Mouse (Mus musculus): Measurements from ENCODE around the gene Fgf22.
"Not testable (repeated sequence)": the region's sequence is repeated elsewhere in the genome, so short reads cannot be mapped to it uniquely, and the experiment has no call there.

The Fgf22 gene

DNA sequence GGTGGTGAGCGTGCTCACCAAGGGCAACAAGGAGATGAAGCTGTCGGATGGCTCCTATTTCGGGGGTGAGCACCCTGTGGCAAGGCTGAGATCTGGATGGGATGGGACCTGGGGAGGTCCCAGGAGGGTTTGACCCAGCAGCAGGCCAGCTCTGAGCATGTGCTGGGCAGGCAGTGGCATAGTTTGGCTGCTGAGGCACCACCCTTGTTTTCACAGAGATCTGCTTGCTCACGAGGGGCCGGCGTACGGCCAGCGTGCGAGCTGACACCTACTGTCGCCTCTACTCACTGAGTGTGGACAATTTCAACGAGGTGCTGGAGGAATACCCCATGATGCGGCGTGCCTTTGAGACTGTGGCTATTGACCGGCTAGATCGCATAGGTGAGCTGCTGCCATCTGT is 21.0 kb upstream of the Fgf22 start:
- DNase-seq, result no peak

- DNase-seq, result no peak
Measured at GRCm38 (mm10) chr10:79735361-79735760, 19.5 kb upstream of the Fgf22 start.

DNA sequence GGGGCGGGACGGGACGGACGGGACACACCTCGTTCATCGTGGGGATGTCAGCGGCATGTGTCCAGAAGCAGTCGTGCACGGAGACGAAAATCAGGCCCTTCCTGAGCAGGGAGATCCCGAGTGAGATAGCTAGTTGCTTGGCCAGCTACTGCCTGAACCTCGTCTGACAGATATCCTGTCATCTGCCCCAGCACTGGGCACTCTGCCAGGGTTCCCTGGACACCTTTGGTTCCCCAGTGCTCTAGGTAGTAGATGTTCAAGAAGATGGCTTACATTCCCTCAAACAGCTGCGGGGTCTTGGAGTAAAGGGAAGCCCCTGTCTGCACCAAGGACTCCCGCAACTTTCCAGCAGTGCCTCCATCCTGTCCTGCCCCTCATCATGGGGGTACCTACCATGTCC is 18.2 kb upstream of the Fgf22 start:
- no peak for DNase-seq

- peak; percentile 32 for DNase-seq
Measured at GRCm38 (mm10) chr10:79738259-79738658, 16.6 kb upstream of the Fgf22 start.

DNA sequence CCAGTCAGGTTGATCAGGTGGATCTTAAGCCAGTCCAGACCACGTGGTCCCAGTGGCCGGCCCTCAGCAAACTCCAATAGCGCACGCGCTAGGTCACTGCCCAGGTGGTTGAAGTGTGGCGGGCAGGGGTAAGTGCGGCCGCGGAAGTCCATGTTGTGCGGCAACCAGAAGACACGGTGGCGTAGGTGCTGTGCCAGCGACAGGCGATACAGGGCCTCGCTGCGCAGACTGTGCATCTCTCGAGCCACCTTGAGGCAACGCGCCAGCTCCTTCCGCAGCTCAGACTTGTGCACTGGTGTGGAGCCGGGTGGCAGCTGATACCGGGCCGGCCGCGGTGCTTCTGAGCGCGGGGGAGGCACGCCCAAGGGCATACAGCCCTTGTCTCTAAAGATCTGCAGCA is 15.6 kb upstream of the Fgf22 start:
- no peak for DNase-seq

DNA sequence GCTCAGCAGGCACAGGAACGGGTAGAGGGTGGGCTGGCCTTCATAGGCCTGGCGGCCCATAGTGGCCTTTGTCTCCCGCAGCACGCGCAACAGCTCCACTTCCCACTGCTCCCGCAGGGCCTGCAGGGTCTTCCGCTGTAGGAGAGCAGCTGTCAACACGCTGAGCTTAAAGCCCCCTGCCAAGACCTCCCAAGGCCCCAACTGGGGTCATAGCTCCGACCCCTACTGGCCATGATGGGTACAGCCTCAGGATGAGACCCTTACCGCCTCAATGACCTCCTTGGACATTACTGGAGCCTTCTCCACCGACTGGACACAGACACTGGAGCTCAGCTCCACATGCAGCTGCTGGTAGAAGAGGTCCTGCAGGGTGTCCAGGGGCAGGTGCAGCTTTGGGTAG is 14.0 kb upstream of the Fgf22 start:
- no peak for DNase-seq

DNA sequence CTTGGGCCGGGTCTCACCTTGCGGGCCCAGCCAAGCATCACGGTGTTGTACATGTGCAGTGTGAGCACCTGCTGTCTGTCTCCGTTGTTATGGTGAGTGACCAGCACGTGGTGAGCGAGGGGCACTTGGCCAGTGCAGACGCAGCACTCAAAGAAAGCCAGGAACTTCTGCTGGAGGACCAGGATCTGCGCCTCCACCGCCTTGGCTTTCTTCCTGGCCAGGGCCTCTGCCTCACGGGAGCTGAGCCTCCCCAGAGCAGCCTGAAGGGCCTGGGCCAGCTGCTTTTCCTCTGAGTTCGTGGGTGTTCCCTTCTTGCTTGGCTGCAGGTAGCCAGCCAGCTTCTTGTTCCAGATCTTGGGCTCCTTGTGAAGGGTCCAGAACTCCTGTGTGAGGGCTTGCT is 11.7 kb upstream of the Fgf22 start:
- DNase-seq, result no peak

DNA sequence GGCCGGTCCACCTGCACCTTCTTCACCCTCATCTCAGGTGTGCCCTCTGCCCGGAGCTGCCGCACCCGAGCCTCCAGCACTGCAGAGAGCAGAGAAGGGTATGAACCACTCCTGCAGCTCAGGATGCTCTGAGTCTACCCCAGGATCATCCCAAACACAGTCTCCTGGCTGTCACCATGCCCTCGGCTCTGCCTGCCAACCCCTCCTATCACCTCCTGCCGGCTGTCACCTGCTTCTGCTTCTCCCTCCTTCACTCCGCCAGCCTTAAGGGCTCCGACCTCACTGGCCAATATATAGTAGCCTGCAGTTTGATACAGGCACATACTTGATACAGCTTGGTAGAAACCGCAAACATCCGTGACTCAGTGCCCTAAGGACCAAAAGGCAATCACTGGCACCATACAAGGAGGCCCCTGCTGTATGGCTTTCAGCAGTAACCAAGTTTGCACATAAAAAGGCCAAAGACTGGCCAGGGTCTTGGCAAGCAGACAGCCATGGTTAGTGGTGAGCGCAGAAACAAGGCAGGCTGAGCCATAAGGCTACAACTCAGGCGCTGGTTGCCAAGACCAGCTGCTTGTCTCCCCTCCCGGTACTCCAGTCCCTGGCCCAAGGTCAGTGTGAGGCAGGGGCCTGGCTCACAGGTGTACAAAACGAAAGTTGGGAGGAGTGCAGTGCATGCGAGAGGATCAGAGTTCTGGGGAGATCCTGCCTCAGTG is 11.1 kb upstream of the Fgf22 start:
- DNase-seq, result no peak

DNA sequence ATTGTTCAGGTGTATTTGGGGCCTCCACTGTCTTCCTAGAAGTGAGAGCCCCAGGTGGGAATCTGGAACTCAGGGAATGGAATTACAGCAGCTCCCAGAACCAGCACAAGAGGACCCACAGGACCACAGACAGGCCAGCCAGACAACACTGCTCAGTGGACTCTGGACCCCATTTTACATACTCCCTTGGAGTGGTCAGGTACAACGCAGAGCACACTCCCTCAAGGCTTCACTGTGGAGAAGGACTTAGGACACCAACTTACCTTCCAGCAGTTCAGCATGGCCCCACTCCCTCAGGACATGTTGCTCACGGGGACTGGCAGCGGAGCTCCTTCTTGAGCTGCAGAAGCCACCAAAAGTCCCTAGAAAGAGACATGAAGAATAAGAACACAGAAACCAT is 9.5 kb upstream of the Fgf22 start:
- DNase-seq, result no peak

DNA sequence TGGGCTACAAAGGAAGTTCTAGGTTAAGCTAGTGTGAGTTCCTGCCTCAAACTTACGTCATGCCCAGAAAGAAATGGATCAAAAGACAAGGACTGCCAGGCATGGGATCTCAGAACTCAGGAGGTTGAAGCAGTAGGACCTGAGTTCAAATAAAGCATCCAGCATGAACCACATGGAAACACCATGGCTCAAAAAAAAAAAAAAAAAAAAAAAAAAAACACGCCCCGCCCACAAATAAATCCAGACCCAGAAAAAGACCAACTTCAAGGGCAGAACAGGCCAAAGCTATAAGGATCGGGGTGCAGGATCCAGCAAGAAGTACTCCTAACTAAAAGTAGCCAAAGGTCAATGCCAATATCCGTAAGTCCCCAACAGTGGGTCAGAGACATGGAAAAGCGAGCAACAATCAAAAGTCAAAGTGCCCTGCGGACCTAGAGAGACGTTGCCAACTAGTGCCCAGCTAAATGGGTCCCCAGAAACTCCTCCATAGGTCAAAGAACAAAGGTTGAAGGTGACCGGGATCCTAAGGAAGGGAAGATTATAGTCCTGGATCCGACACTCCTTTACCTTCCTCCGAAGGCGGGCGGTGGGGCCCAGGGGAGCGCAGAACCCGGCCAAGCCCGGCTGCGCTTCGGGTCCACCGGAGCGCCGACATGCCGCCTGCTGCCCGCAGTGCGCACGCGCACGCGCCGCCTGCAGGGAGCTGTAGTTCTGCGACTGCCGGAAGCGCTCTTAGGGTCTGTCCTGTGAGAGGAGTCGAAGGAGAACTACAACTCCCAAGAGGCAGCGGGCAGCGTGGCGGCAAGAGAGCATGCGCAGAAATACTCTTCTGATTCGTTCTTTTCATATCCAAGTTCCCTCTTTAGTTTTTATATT is 8.7 kb upstream of the Fgf22 start, which contains the start of gene Polrmt:
Polrmt (minus strand) TSS at position 684 of the 876 bp plus-strand sequence.
- DNase-seq, result peak; percentile 99

- DNase-seq, result no peak
Measured at GRCm38 (mm10) chr10:79746774-79747151, 8.1 kb upstream of the Fgf22 start.

DNA sequence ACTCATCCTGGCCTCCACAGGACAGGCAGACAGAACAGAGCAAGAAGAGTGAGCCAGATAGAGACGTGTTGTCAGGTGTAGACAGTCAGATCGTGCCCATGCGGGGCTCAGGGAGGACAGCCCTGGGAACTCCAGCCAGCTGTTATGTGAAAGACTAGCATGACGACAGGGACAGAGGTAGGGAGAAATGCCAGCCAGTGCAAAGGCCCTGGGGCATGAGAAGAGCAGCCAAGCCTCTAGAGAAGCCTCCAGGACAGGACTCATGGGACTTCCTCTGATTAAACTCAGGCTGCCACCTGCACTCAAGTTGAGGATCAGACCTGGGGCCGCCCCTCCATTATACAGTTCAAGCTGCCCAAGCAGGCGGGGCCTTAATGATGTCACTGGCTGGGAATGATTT is 6.4 kb upstream of the Fgf22 start:
- DNase-seq, result no peak

- no peak for DNase-seq
Measured at GRCm38 (mm10) chr10:79755854-79756253, 978 bp downstream of the Fgf22 start.

DNA sequence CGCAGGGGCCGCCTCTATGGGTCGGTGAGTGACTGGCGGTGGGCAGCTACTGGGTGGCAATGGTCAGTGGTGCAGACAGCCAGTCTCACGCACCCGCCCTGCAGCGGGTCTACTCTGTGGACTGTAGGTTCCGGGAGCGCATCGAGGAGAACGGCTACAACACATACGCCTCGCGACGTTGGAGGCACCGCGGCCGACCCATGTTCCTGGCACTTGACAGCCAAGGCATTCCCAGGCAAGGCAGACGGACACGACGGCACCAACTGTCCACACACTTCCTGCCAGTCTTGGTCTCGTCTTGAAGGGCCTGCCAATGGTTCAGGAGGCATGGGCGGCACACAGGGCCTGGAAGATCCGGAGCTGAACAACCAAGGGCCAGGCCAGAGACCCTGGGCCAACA is 1.8 kb downstream of the Fgf22 start:
- DNase-seq, result no peak

DNA sequence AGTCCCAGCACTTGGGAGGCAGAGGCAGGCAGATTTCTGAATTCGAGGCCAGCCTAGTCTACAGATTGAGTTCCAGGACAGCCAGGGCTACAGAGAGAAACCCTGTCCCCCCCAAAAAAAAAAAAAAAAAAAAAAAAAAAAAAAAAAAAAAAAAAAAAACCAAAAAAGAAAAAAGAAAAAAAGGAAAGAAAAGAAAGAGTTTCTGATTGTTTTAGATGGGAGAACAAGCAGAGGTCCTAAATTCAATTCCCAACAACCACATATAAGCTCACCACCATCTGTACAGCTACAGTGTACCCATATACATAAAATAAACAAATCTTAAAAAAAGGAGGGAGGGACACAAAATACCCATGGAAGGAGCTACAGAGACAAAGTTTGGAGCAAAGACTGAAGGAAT is 4.8 kb downstream of the Fgf22 start:
- not testable (repeated sequence) for DNase-seq

DNA sequence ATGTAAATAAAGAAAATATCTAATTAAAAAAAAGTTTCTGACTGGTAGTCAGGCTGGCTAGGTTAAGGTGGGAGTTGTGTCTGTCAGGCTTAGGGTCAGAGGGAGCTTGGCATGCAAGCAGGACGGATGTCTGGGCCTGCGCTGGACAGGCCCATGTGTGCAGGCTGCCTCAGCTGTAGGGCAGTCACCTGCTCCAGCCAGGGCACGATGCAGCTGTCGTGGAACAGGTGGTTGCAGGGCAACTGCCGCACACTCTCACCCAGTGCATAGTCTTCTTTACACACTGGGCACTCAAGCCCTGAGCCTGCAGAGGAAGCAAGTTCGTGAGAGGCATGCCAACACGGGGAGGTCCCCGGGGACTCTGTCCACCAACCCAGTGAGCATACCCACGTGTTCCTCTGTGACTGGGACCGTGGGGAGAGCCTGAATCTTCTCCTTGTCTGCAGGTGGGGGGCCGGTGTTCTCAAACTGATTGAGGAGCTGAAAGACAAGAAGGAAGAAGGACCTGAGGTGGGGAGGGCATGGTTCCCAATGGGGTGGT is 5.8 kb downstream of the Fgf22 start:
- no peak for DNase-seq

DNA sequence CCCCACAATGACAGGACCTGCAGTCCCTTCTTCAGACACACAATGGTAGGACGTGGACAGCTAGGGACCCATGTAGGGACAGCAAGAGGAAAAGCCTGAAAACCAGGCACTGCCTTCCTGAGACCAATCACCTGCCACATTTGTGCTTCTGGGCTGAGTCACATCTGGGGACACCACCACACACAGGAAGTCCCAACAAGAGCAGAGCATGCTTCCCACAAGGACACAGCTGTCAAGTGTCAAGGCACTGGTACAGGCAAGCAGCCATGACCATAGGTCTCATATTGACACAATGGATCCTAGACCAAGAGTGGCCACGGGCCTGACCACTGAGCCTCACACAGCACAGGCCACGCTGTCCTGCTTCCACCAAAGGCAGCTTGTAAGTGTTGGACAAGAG is 8.0 kb downstream of the Fgf22 start:
- DNase-seq, result no peak

DNA sequence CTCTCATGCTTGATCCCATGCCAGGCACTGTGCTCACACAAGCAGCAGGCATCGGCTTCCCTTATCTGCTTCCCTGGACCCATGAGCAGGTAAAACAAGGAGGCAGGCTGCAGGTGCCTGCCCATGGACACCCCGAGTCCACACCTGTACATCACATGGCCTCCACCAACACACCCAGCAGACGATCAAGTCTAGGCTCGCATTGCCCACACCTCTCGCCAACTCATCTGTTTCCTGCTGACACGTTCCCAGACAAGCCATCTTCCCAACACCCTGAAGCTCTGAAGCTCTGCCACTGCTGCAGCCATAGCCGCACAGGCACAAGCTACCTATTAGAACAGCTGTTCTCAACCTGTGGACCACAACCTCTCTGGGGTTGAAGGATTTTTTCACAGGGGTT is 9.4 kb downstream of the Fgf22 start:
- DNase-seq, result no peak

GRCm38 (mm10) chr10:79765228-79765745 is 10.4 kb downstream of the Fgf22 start:
- DNase-seq, result no peak

DNA sequence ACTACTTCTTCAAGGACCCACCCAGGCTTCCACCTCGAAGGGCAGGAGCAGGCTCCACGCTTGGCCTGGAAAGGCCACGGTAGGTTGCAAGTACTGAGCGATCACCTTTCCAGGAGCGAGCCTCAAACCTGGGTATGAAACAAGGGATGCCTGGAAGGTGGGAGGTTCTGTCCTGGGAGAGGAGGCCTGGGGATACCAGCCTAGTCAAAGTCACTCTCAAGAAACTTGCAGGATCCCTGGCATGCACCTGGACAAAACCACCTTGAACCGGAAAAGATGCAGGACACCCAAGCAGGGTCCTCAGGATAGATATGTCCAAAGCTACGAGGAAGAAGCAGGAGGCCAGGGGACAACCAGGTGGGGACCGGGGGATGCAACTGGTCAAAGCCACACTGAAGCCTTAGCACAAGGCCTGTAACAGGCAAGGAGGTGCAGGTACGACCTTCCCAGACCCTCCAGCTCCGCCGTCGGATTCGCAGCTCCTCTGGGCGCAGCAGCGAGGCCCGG is 11.2 kb downstream of the Fgf22 start:
- DNase-seq, result no peak

DNA sequence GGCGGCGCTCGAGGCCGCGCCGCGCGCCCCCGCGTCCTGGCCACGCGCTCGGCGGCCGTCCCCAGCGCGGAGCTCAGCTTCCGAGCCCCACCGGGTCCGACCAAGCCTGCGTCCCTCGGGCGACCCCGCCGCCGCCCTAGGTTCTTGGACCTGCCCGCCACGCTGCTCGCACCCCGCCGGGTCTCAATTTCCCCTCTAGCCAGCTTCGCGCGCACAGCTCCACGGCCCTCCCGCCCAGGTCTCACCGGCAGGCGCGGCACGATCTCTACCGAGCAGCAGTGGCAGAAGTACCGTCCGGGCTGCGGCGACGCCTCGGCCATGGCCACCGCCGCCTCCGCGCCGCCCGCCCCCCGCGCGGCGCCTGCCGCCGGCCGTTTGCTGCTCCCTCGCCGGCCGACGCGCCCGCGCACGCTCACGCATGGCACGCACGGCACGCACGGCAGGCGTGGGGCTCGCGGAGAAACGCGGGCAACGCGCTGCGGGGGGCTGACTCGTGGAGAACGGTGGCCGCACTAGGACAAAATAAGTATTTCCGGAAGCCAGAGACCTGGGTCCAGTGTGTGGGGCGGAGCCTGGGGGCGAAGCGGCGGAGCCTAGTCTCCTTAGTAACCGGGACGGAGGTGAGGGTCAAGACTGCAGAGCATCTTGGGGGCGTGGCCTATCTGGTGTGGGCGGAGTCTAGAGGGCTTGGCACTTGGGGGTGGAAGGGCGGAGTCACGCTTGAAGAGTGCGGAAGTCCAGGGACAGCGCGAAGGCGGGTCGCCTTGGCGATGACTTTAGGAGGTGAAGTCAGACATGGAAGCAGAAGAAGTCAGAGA is 11.8 kb downstream of the Fgf22 start, which contains the start of gene Rnf126:
Rnf126 (minus strand) TSS at position 445 of the 818 bp plus-strand sequence.
- peak; percentile 99 for DNase-seq

Data from lung, postnatal 36 days (tissue).